Mouse (Mus musculus) midbrain, embryonic 10.5 days (tissue): ENCODE data around the gene Spop. TPM values are rescaled to one million over a fixed set of nuclear protein-coding genes. Genes with fewer than 3 reads are reported as not detected.

ENCODE experiments used
- DNase-seq: peaks from one replicate; pipeline ENCODE4 v3.0.0-alpha.2; 2017; ENCODE audit warnings: low spot score
- H3K27ac ChIP-seq: fragments of 300-500 bp; sonication (generic); replicated peaks from 2 replicates; pipeline ENCODE4 v1.5.1; 2016; ENCODE audit warnings: mild to moderate bottlenecking
- H3K27me3 ChIP-seq: fragments of 300-500 bp; sonication (generic); 2 replicates; pipeline ENCODE4 v1.6.1; 2016; ENCODE audit warnings: low read depth, mild to moderate bottlenecking; ENCODE audit not compliant: poor library complexity, severe bottlenecking
- H3K36me3 ChIP-seq: fragments of 300-500 bp; sonication (generic); 2 replicates; pipeline ENCODE4 v1.6.1; 2016; ENCODE audit warnings: mild to moderate bottlenecking, moderate library complexity
- H3K4me1 ChIP-seq: fragments of 300-500 bp; sonication (generic); 2 replicates; pipeline ENCODE4 v1.6.1; 2016
- H3K4me3 ChIP-seq: fragments of 300-500 bp; sonication (generic); 2 replicates; pipeline ENCODE4 v1.5.1; 2016; ENCODE audit warnings: mild to moderate bottlenecking, moderate library complexity
- H3K9me3 ChIP-seq: fragments of 300-500 bp; sonication (generic); replicated peaks from 2 replicates; pipeline ENCODE4 v1.6.1; 2016; ENCODE audit warnings: mild to moderate bottlenecking
- WGBS: fragments of 180-500 bp; shearing (Covaris S2); methylation state at CpG from one replicate; pipeline ENCODE4 v1.1.7; 2016; 5-methylcytosine and 5-hydroxymethylcytosine counted together
- polyA plus RNA-seq: library from polyadenylated mRNA; unstranded; fragments of >200 nt; fragmentation: Nextera tagmentation; extraction: Ambion mirVana; gene quantifications from 2 replicates; pipeline ENCODE4 v1.2.1, GENCODE M21; 2016

The Spop gene
- polyA plus RNA-seq, 1 experiment from 2014 or later, result 170 TPM

GRCm38 (mm10) chr11:95380711-95381110 is 33.2 kb upstream of the Spop start:
- Histone ChIP-seq H3K27me3 (no peaks in the 10 kb centered on the region), H3K4me1 (peaks cover 7% of the 10 kb centered on the region), H3K27ac (no peak overlapping the region), H3K9me3 (no peaks in the 10 kb centered on the region), H3K4me3 (no peak overlapping the region), H3K36me3 (peaks cover 34% of the 10 kb centered on the region)
- 88% methylated on average over 7 of the region's 7 CpGs for WGBS
- no peak for DNase-seq

- DNase-seq, result no peak
- WGBS, result 91% methylated on average over 1 of the region's 1 CpGs
- Histone ChIP-seq H3K27ac (no peak overlapping the region), H3K4me1 (peaks cover 11% of the 10 kb centered on the region), H3K27me3 (no peaks in the 10 kb centered on the region), H3K9me3 (no peaks in the 10 kb centered on the region), H3K36me3 (peaks cover 30% of the 10 kb centered on the region), H3K4me3 (no peak overlapping the region)
Measured at GRCm38 (mm10) chr11:95381146-95381545, 32.7 kb upstream of the Spop start.

GRCm38 (mm10) chr11:95383331-95383986 is 30.4 kb upstream of the Spop start:
- DNase-seq, result no peak
- no peaks in the 10 kb centered on the region for H3K9me3 ChIP-seq
- 87% methylated on average over 5 of the region's 5 CpGs for WGBS
- peaks cover 25% of the 10 kb centered on the region for H3K4me1 ChIP-seq
- H3K36me3 ChIP-seq, result peaks cover 37% of the 10 kb centered on the region
- 0 out of 2 replicates have a peak, but pooled peaks cover 3% of the 10 kb centered on the region for H3K27me3 ChIP-seq
- H3K4me3 ChIP-seq, result no peak overlapping the region
- no peak overlapping the region for H3K27ac ChIP-seq

DNA sequence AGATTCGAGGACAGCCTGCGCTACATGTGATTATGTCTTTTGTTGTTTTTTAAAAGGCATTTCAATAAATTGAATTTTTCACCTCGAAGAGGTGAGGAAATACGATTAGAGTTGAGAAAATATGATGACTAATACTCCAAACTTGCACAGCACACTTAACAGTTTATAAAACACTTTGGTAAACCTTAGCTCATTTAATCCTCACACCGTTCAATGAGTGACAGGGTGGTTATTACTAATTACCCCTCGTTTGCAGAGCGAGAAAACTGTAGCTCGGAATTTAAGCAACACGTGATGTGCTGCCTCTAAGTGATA is 29.9 kb upstream of the Spop start:
- Histone ChIP-seq H3K4me1 (peaks cover 25% of the 10 kb centered on the region), H3K27ac (peak overlapping the region; percentile 99), H3K4me3 (peak overlapping the region; percentile 96), H3K36me3 (peaks cover 38% of the 10 kb centered on the region), H3K9me3 (no peaks in the 10 kb centered on the region), H3K27me3 (0 out of 2 replicates have a peak, but pooled peaks cover 3% of the 10 kb centered on the region)
- 45% methylated on average over 9 of the region's 9 CpGs for WGBS
- no peak for DNase-seq

DNA sequence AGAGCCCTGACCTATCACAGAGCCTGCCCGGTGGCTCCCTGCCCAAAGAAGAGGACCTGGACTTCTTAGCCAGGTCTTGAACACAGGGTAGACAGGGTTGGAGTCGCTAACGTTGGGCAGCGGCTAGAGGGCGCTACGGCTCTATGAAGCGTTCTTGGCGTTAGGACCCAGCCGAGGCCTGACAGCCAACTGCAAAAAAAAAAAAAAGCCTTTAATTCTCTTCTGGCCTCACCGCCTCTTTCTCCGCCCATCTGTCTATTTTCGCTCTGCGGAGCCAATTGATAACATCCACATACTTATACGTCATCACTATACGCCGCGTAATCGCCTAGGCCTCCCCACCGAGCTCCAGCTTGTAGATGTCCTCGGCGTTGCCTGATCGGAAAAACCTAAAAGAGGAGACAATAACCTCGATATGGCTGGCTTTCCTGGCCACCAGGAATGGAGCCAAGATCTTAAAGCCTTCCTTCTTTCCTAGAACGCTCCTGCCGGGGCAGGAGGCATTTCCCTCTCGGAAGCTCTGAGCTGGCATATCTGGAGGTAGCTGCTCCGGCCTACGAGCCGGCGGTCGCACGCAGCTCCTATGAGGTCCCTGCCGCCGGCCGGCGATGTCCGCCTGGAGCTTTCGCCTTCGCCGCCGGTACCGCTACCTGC is 29.4 kb upstream of the Spop start, which contains the start of gene Slc35b1:
Slc35b1 (plus strand) TSS at position 374 of the 654 bp plus-strand sequence.
- under 1% methylated on average over 42 of the region's 42 CpGs for WGBS
- Histone ChIP-seq H3K36me3 (peaks cover 42% of the 10 kb centered on the region), H3K9me3 (no peaks in the 10 kb centered on the region), H3K27me3 (0 out of 2 replicates have a peak, but pooled peaks cover 3% of the 10 kb centered on the region), H3K4me1 (peaks cover 25% of the 10 kb centered on the region), H3K27ac (peak within 1 kb of the TSS; percentile 99), H3K4me3 (peak within 1 kb of the TSS; percentile 96)
- peak; percentile 94 for DNase-seq

DNA sequence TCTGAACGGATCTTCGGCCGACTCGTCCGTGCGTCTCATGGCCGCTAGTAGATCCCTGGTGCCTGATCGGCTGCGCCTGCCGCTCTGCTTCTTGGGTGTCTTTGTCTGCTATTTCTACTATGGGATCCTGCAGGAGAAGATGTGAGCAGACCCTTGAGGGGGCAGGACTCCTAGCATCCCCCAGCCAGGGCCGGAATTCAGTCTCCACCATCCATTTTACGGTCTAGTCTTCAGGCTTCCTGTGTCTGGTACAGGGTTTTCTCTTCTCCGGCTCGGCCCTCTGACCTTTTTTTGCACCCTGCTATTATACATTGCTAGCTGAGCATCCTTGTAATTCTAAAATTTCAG is 28.9 kb upstream of the Spop start:
- DNase-seq, result no peak
- H3K36me3 ChIP-seq, result peaks cover 47% of the 10 kb centered on the region
- 0 out of 2 replicates have a peak, but pooled peaks cover 3% of the 10 kb centered on the region for H3K27me3 ChIP-seq
- peak overlapping the region; percentile 96 for H3K4me3 ChIP-seq
- H3K9me3 ChIP-seq, result no peaks in the 10 kb centered on the region
- peak overlapping the region; percentile 99 for H3K27ac ChIP-seq
- peaks cover 25% of the 10 kb centered on the region for H3K4me1 ChIP-seq
- whole genome bisulfite sequencing, result 0% methylated on average over 14 of the region's 14 CpGs

DNA sequence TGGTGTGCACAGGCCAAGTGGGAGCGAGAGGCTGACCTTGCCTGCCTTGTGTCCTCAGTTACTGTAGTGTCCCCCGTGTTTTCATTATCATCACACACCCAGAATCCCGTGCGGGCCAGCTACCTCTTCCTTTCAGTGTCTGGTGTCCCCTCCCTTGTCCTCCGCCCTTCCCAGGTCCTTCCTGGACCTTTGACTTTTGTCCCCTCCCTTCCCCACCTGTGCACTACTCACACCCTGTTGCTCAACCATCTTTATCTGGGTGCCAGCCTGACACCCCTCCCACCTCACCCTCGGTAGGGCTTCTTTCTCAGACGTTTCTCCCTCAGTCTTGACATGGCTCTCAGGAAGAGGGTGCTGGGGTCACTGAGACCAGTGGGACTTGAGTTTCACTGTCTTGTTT is 26.5 kb upstream of the Spop start:
- DNase-seq, result no peak
- 90% methylated on average over 7 of the region's 7 CpGs for WGBS
- Histone ChIP-seq H3K27me3 (0 out of 2 replicates have a peak, but pooled peaks cover 3% of the 10 kb centered on the region), H3K9me3 (no peaks in the 10 kb centered on the region), H3K27ac (no peak overlapping the region), H3K36me3 (peaks cover 62% of the 10 kb centered on the region), H3K4me3 (no peak overlapping the region), H3K4me1 (peaks cover 29% of the 10 kb centered on the region)

GRCm38 (mm10) chr11:95389006-95389405 is 24.9 kb upstream of the Spop start:
- WGBS, result 81% methylated on average over 3 of the region's 3 CpGs
- 0 out of 2 replicates have a peak, but pooled peaks cover 3% of the 10 kb centered on the region for H3K27me3 ChIP-seq
- H3K4me3 ChIP-seq, result no peak overlapping the region
- H3K27ac ChIP-seq, result no peak overlapping the region
- H3K4me1 ChIP-seq, result peaks cover 42% of the 10 kb centered on the region
- no peak for DNase-seq
- H3K36me3 ChIP-seq, result peaks cover 63% of the 10 kb centered on the region
- H3K9me3 ChIP-seq, result no peaks in the 10 kb centered on the region

DNA sequence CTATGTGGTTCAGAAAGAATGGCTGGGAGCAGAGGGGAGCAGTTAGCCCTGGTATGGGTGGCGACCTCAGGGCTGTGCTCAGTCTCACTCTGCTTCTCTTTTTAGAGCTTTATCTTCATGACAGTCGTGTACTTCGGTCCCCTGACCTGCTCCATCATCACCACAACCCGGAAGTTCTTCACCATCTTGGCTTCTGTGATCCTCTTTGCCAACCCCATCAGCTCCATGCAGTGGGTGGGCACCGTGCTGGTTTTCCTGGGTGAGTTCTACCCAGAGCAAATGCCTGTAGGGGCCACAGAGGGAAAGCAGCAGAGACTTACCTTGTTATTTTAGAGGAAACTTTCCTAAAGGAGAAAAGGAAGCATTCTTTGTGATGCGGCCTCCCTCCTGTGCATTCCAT is 23.5 kb upstream of the Spop start:
- DNase-seq, result no peak
- 0 out of 2 replicates have a peak, but pooled peaks cover 3% of the 10 kb centered on the region for H3K27me3 ChIP-seq
- H3K36me3 ChIP-seq, result peaks cover 63% of the 10 kb centered on the region
- WGBS, result 92% methylated on average over 6 of the region's 6 CpGs
- H3K9me3 ChIP-seq, result no peaks in the 10 kb centered on the region
- no peak overlapping the region for H3K4me3 ChIP-seq
- H3K4me1 ChIP-seq, result peaks cover 43% of the 10 kb centered on the region
- no peak overlapping the region for H3K27ac ChIP-seq

- Histone ChIP-seq H3K27me3 (0 out of 2 replicates have a peak, but pooled peaks cover 3% of the 10 kb centered on the region), H3K36me3 (peaks cover 63% of the 10 kb centered on the region), H3K4me1 (peaks cover 35% of the 10 kb centered on the region), H3K4me3 (no peak overlapping the region), H3K9me3 (no peaks in the 10 kb centered on the region), H3K27ac (no peak overlapping the region)
- no peak for DNase-seq
- WGBS, result 77% methylated on average over 4 of the region's 4 CpGs
Measured at GRCm38 (mm10) chr11:95391201-95391600, 22.7 kb upstream of the Spop start.

DNA sequence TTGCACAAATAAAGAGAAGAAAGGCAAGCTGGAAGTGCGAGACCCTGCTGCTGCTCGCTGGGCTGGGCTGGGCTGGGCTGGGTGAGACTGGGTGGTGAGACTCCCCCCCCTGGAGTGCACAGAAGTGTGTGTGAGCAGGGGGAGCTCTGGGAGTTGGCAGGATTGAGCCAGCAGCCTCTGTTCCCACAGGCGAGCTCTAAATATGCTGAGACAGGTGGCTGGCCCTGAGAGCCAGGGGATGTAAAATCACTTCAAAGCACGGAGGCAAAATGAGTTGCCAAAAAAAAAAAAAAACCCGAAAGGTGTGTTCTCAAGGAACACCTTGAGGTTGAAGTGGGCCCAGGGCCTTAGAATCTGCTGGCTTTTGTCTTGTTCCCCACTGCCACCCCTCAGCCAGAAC is 22.1 kb upstream of the Spop start:
- peaks cover 30% of the 10 kb centered on the region for H3K4me1 ChIP-seq
- H3K4me3 ChIP-seq, result no peak overlapping the region
- H3K9me3 ChIP-seq, result no peaks in the 10 kb centered on the region
- 80% methylated on average over 5 of the region's 5 CpGs for WGBS
- no peak for DNase-seq
- H3K36me3 ChIP-seq, result peaks cover 58% of the 10 kb centered on the region
- H3K27me3 ChIP-seq, result 0 out of 2 replicates have a peak, but pooled peaks cover 3% of the 10 kb centered on the region
- 0 out of 2 replicates have a peak overlapping the region, but pooled peaks have one; percentile 42 for H3K27ac ChIP-seq

DNA sequence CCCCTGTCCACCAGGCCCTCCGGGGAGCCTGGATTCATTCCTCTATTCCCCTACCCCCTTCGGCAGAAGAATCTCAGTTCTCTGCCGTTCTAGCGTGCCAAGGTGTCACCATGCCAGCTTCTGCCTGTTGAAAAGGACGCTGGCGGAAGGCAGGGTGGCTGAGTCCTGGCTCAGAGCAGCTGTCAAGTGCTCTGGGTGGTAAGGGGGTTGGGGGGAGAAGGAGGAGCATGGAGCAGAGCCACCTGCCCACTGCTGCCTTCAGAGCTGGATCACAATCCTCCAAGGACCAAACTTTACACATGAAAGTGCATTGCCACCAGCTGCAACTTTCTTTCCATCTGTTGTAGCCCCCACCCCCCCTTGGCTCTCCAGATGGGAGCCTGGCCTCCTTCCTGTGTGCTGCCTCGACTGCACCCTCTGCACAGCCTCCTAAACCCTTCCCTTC is 21.6 kb upstream of the Spop start:
- 66% methylated on average over 7 of the region's 7 CpGs for WGBS
- Histone ChIP-seq H3K27ac (0 out of 2 replicates have a peak overlapping the region, but pooled peaks have one; percentile 42), H3K4me1 (peaks cover 25% of the 10 kb centered on the region), H3K36me3 (peaks cover 53% of the 10 kb centered on the region), H3K4me3 (no peak overlapping the region), H3K27me3 (0 out of 2 replicates have a peak, but pooled peaks cover 3% of the 10 kb centered on the region), H3K9me3 (no peaks in the 10 kb centered on the region)
- no peak for DNase-seq
